ENCODE assay signal across 8 mouse cellular contexts in genomic region chr16:11202571-11203554, GRCm38 (mm10). TPM values are rescaled to one million over a fixed set of nuclear protein-coding genes. Genes with fewer than 3 reads are reported as not detected.
A peak's percentile ranks its signal among the peaks of the same experiment; 100 is the strongest.
DNase-seq lines count a peak whose midpoint lies in the region; ATAC-seq and TF ChIP-seq lines count a peak whose summit lies in the region.

Rsl1d1 (minus strand) TSS chr16:11203331.

- H3K9ac ChIP-seq in forebrain, embryonic 16.5 days (replicated peaks; ENCODE audit: low read depth, low read length), result peak within 1 kb of the TSS; percentile 86
- peak within 1 kb of the TSS; percentile 97 for H3K9ac ChIP-seq in lung, embryonic 15.5 days

- H3K4me2 ChIP-seq in forebrain, embryonic 16.5 days (ENCODE audit: low read length), result peak within 1 kb of the TSS; percentile 99
- H3K4me2 ChIP-seq in lung, embryonic 15.5 days, result peak within 1 kb of the TSS; percentile 92

- no peak for TF ChIP-seq CTCF in G1E (IDR thresholded peaks at IDR 0.05; ENCODE audit: low read depth, low read length)

- no peaks in the 10 kb centered on the region for H3K27me3 ChIP-seq in G1E (ENCODE audit: insufficient read depth, low read length)
- H3K27me3 ChIP-seq in forebrain, embryonic 16.5 days (replicated peaks; ENCODE audit: control insufficient read depth, insufficient read depth, low read length), result no peaks in the 10 kb centered on the region
- H3K27me3 ChIP-seq in lung, embryonic 15.5 days, result no peaks in the 10 kb centered on the region

- peak; percentile 92 for ATAC-seq in G1E (ENCODE audit: extremely low read depth, insufficient number of reproducible peaks, low FRiP score, poor library complexity, severe bottlenecking)
- peak; percentile 99 for ATAC-seq in forebrain, embryonic 16.5 days
- ATAC-seq in lung, embryonic 15.5 days (ENCODE audit: borderline replicate concordance, extremely low read depth, low FRiP score, low TSS enrichment), result peak; percentile 98

- peaks cover 48% of the 10 kb centered on the region for H3K4me1 ChIP-seq in G1E (ENCODE audit: insufficient read depth, low read depth, low read length)
- H3K4me1 ChIP-seq in forebrain, embryonic 16.5 days (replicated peaks; ENCODE audit: control insufficient read depth, insufficient read depth, low read length), result peaks cover 25% of the 10 kb centered on the region
- peaks cover 28% of the 10 kb centered on the region for H3K4me1 ChIP-seq in lung, embryonic 15.5 days

- under 1% methylated on average over 68 of the region's 68 CpGs for WGBS in forebrain, embryonic 16.5 days
- under 1% methylated on average over 68 of the region's 68 CpGs for WGBS in lung, embryonic 15.5 days

- peak; percentile 87 for DNase-seq in G1E (ENCODE audit: low spot score)
- DNase-seq in cerebellum, adult 18-20 months, result peak; percentile 91
- DNase-seq in heart, postnatal 4 days, result peak; percentile 93
- peak; percentile 89 to 92 for DNase-seq in layer of hippocampus, adult 8-10 months (ENCODE audit: low spot score in 2 of 2)
- DNase-seq in ovary, adult 18-20 months (ENCODE audit: low spot score), result peak; percentile 82
- DNase-seq in thymus, postnatal 0 days (ENCODE audit: low spot score), result peak; percentile 97

- peak within 1 kb of the TSS; percentile 97 for H3K4me3 ChIP-seq in G1E (ENCODE audit: low read depth, low read length)
- peak within 1 kb of the TSS; percentile 99 for H3K4me3 ChIP-seq in forebrain, embryonic 16.5 days (replicated peaks; ENCODE audit: low read length)
- peak within 1 kb of the TSS; percentile 94 for H3K4me3 ChIP-seq in lung, embryonic 15.5 days

- no peaks in the 10 kb centered on the region for H3K9me3 ChIP-seq in G1E (replicated peaks)
- no peaks in the 10 kb centered on the region for H3K9me3 ChIP-seq in forebrain, embryonic 16.5 days (ENCODE audit: control insufficient read depth, low read length)
- H3K9me3 ChIP-seq in lung, embryonic 15.5 days, result no peaks in the 10 kb centered on the region

- peaks cover 64% of the 10 kb centered on the region for H3K36me3 ChIP-seq in G1E (replicated peaks)
- H3K36me3 ChIP-seq in forebrain, embryonic 16.5 days (ENCODE audit: control insufficient read depth, insufficient read depth), result peaks cover 10% of the 10 kb centered on the region
- peaks cover 38% of the 10 kb centered on the region for H3K36me3 ChIP-seq in lung, embryonic 15.5 days

- H3K27ac ChIP-seq in forebrain, embryonic 16.5 days (ENCODE audit: low read length), result peak within 1 kb of the TSS; percentile 51
- H3K27ac ChIP-seq in lung, embryonic 15.5 days, result peak within 1 kb of the TSS; percentile 80

RNA-seq across cellular contexts. Expression of gene Rsl1d1, which starts in this region (rescaled TPM):
- total RNA-seq in G1E (2014; fragmentation: Nextera tagmentation) (229 and 276 TPM in 2 replicates), G1E (2017) (224 and 269 TPM in 2 replicates)
- 30.1 and 44.2 TPM in 2 replicates for polyA plus RNA-seq in G1E (2012)
- 155 and 178 TPM in 2 replicates for polyA plus RNA-seq in forebrain, embryonic 16.5 days (2015; fragmentation: Nextera tagmentation; extraction: Ambion mirVana)
- 10 to 100 TPM; 64.3 to 70.0 TPM for total RNA-seq in heart, postnatal 4 days (2021)
- total RNA-seq in layer of hippocampus, adult 8-10 months (2022), result 10 to 100 TPM; 53.9 to 58.9 (median 55.8) TPM
- polyA plus RNA-seq in lung, embryonic 15.5 days (2015; fragmentation: Nextera tagmentation; extraction: Ambion mirVana), result 155 and 163 TPM in 2 replicates
- polyA plus RNA-seq in thymus, postnatal 0 days (2015; fragmentation: Nextera tagmentation; extraction: Ambion mirVana), result 207 and 215 TPM in 2 replicates

Comparison
In these comparisons a context has a peak if more than half of its experiments do, and no peak if none do; other contexts are left out.
1. Peak in every context shown above with its lines: DNase-seq, ATAC-seq, H3K4me3 ChIP-seq and H3K27ac ChIP-seq.